ENCODE assay signal across 23 mouse cellular contexts in the genomic region with DNA sequence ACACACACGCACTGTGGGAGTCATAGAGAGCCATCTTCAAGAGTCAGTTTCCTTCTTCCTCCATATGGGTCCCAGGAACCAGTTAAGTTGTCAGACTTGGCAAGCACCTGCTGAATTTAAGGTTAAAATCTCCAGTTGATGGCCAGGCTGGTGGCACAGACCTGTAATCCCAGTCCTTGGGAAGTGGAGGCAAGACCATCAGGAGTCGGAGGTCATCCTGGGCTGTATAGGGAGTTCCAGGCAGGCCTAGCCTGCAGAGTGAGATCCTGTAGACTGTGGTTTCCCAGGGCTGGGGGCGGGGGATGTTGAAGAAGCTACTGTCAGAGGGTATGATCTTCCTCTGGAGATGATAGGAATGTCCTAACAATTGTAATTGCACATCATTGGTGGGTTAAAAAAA. TPM values are rescaled to one million over a fixed set of nuclear protein-coding genes. Genes with fewer than 3 reads are reported as not detected.
A peak's percentile ranks its signal among the peaks of the same experiment; 100 is the strongest.
DNase-seq lines count a peak whose midpoint lies in the region; ATAC-seq and TF ChIP-seq lines count a peak whose summit lies in the region.
"Had no signal": no experiment of that assay in that cellular context is flagged by ENCODE, and none has a peak within 500 bp of the region (broad histone marks: within the 10 kb centered on the region; RNA-seq: fewer than 3 reads in every experiment).

No protein-coding gene starts in this region.

- no peak for TF ChIP-seq CTCF in intestine, postnatal 0 days (IDR thresholded peaks at IDR 0.05; ENCODE audit: low read depth)

- H3K9ac ChIP-seq in intestine, embryonic 14.5 days (ENCODE audit: low read length) = no peak overlapping the region
- H3K9ac ChIP-seq in intestine, postnatal 0 days (ENCODE audit: low read depth, low read length) = no peak overlapping the region
- no peak overlapping the region for H3K9ac ChIP-seq in neural tube, embryonic 15.5 days (replicated peaks)
- no peak overlapping the region for H3K9ac ChIP-seq in limb, embryonic 11.5 days (ENCODE audit: low read length)
- no peak overlapping the region for H3K9ac ChIP-seq in midbrain, embryonic 15.5 days
- H3K9ac ChIP-seq: embryonic facial prominence, embryonic 12.5 days; forebrain, embryonic 12.5 days; forebrain, postnatal 0 days had no signal

- no peaks in the 10 kb centered on the region for H3K36me3 ChIP-seq in intestine, embryonic 14.5 days (ENCODE audit: control insufficient read depth, insufficient read depth, low read length)
- H3K36me3 ChIP-seq in intestine, postnatal 0 days (ENCODE audit: control insufficient read depth, insufficient read depth) = no peaks in the 10 kb centered on the region
- no peaks in the 10 kb centered on the region for H3K36me3 ChIP-seq in neural tube, embryonic 15.5 days
- no peaks in the 10 kb centered on the region for H3K36me3 ChIP-seq in limb, embryonic 11.5 days (ENCODE audit: control insufficient read depth, insufficient read depth, low read length)
- H3K36me3 ChIP-seq in midbrain, embryonic 15.5 days (replicated peaks) = no peaks in the 10 kb centered on the region
- H3K36me3 ChIP-seq: embryonic facial prominence, embryonic 10.5 days; embryonic facial prominence, embryonic 12.5 days; forebrain, embryonic 12.5 days had no signal

- no peak overlapping the region for H3K4me2 ChIP-seq in intestine, embryonic 14.5 days (ENCODE audit: low read length)
- H3K4me2 ChIP-seq in intestine, postnatal 0 days (replicated peaks; ENCODE audit: low read depth) = no peak overlapping the region
- no peak overlapping the region for H3K4me2 ChIP-seq in neural tube, embryonic 15.5 days
- H3K4me2 ChIP-seq in limb, embryonic 11.5 days (ENCODE audit: low read depth, severe bottlenecking) = no peak overlapping the region
- H3K4me2 ChIP-seq in midbrain, embryonic 15.5 days = no peak overlapping the region
- H3K4me2 ChIP-seq: embryonic facial prominence, embryonic 12.5 days; forebrain, embryonic 12.5 days had no signal

- H3K27ac ChIP-seq in intestine, embryonic 14.5 days (ENCODE audit: low read depth) = no peak overlapping the region
- H3K27ac ChIP-seq in intestine, postnatal 0 days (ENCODE audit: low read depth, low read length) = no peak overlapping the region
- no peak overlapping the region for H3K27ac ChIP-seq in neural tube, embryonic 15.5 days (replicated peaks)
- H3K27ac ChIP-seq in limb, embryonic 11.5 days (replicated peaks; ENCODE audit: low read depth, low read length) = no peak overlapping the region
- no peak overlapping the region for H3K27ac ChIP-seq in midbrain, embryonic 15.5 days
- H3K27ac ChIP-seq: embryonic facial prominence, embryonic 10.5 days; embryonic facial prominence, embryonic 12.5 days; forebrain, embryonic 12.5 days had no signal

- ATAC-seq in intestine, embryonic 14.5 days (replicated peaks; ENCODE audit: low FRiP score, low TSS enrichment, low read depth) = no peak
- no peak for ATAC-seq in intestine, postnatal 0 days
- no peak for ATAC-seq in neural tube, embryonic 15.5 days (ENCODE audit: low FRiP score)
- ATAC-seq in limb, embryonic 11.5 days (ENCODE audit: insufficient number of reproducible peaks, low FRiP score, low TSS enrichment, low read depth) = no peak
- ATAC-seq in midbrain, embryonic 15.5 days (replicated peaks) = no peak
- ATAC-seq: forebrain, embryonic 14.5 days; forebrain, postnatal 0 days had no signal

- WGBS in intestine, embryonic 14.5 days = 91% methylated on average over 3 of the region's 3 CpGs
- 93% methylated on average over 3 of the region's 3 CpGs for WGBS in intestine, postnatal 0 days
- WGBS in neural tube, embryonic 15.5 days = 95% methylated on average over 3 of the region's 3 CpGs
- WGBS in limb, embryonic 11.5 days = 91% methylated on average over 3 of the region's 3 CpGs
- WGBS in midbrain, embryonic 15.5 days = 88% methylated on average over 3 of the region's 3 CpGs

- no peaks in the 10 kb centered on the region for H3K4me1 ChIP-seq in intestine, embryonic 14.5 days (replicated peaks; ENCODE audit: control insufficient read depth, insufficient read depth, low read length)
- no peaks in the 10 kb centered on the region for H3K4me1 ChIP-seq in intestine, postnatal 0 days (replicated peaks; ENCODE audit: control insufficient read depth, insufficient read depth, low read length)
- H3K4me1 ChIP-seq in neural tube, embryonic 15.5 days = no peaks in the 10 kb centered on the region
- no peaks in the 10 kb centered on the region for H3K4me1 ChIP-seq in limb, embryonic 11.5 days (ENCODE audit: control insufficient read depth, insufficient read depth, low read length)
- H3K4me1 ChIP-seq in midbrain, embryonic 15.5 days = no peaks in the 10 kb centered on the region
- H3K4me1 ChIP-seq: embryonic facial prominence, embryonic 10.5 days; embryonic facial prominence, embryonic 12.5 days; forebrain, embryonic 12.5 days had no signal

- H3K9me3 ChIP-seq in intestine, embryonic 14.5 days (ENCODE audit: control insufficient read depth, low read length) = no peaks in the 10 kb centered on the region
- H3K9me3 ChIP-seq in intestine, postnatal 0 days (ENCODE audit: control insufficient read depth) = no peaks in the 10 kb centered on the region
- no peaks in the 10 kb centered on the region for H3K9me3 ChIP-seq in neural tube, embryonic 15.5 days (replicated peaks)
- no peaks in the 10 kb centered on the region for H3K9me3 ChIP-seq in limb, embryonic 11.5 days (ENCODE audit: control insufficient read depth, low read length)
- no peaks in the 10 kb centered on the region for H3K9me3 ChIP-seq in midbrain, embryonic 15.5 days
- H3K9me3 ChIP-seq: embryonic facial prominence, embryonic 10.5 days; embryonic facial prominence, embryonic 12.5 days; forebrain, embryonic 12.5 days had no signal

- H3K4me3 ChIP-seq in intestine, embryonic 14.5 days (ENCODE audit: low read depth, low read length) = no peak overlapping the region
- no peak overlapping the region for H3K4me3 ChIP-seq in intestine, postnatal 0 days (ENCODE audit: low read depth, low read length)
- no peak overlapping the region for H3K4me3 ChIP-seq in neural tube, embryonic 15.5 days (replicated peaks)
- no peak overlapping the region for H3K4me3 ChIP-seq in limb, embryonic 11.5 days (ENCODE audit: low read depth, low read length)
- no peak overlapping the region for H3K4me3 ChIP-seq in midbrain, embryonic 15.5 days
- H3K4me3 ChIP-seq: embryonic facial prominence, embryonic 10.5 days; embryonic facial prominence, embryonic 12.5 days; forebrain, embryonic 12.5 days had no signal

- H3K27me3 ChIP-seq in intestine, embryonic 14.5 days (replicated peaks; ENCODE audit: control insufficient read depth, insufficient read depth, low read length) = no peaks in the 10 kb centered on the region
- H3K27me3 ChIP-seq in intestine, postnatal 0 days (replicated peaks; ENCODE audit: control insufficient read depth, insufficient read depth, low read length) = no peaks in the 10 kb centered on the region
- no peaks in the 10 kb centered on the region for H3K27me3 ChIP-seq in neural tube, embryonic 15.5 days (replicated peaks)
- H3K27me3 ChIP-seq in limb, embryonic 11.5 days (ENCODE audit: control insufficient read depth, insufficient read depth, low read length) = no peaks in the 10 kb centered on the region
- no peaks in the 10 kb centered on the region for H3K27me3 ChIP-seq in midbrain, embryonic 15.5 days (replicated peaks)
- H3K27me3 ChIP-seq: embryonic facial prominence, embryonic 12.5 days had no signal

- peak; percentile 74 for DNase-seq in heart, adult 11 months
- DNase-seq in heart, postnatal 4 days = no peak
- DNase-seq in intestine, embryonic 14.5 days (ENCODE audit: low spot score) = peak; percentile 18
- DNase-seq in neural tube, embryonic 10.5 days (ENCODE audit: extremely low spot score, low spot score) = peak; percentile 4
- peak; percentile 8 for DNase-seq in limb, embryonic 11.5 days (ENCODE audit: low spot score)
- DNase-seq: adrenal gland, adult 2 months; adrenal gland, postnatal 10 days; adrenal gland, postnatal 25 days; cerebellum, adult 11-12 months; cerebellum, adult 2 months; cerebellum, adult 9-10 months; cerebellum, postnatal 10 days; forebrain, postnatal 0 days had no signal

RNA-seq across cellular contexts. Expression of gene Ccin, which starts 5.7 kb away (rescaled TPM):
- total RNA-seq in heart, postnatal 4 days (2021) = under 1 TPM; 0.26 to 0.47 TPM
- polyA plus RNA-seq in intestine, embryonic 14.5 days (2014; fragmentation: Nextera tagmentation; extraction: Ambion mirVana) = 0.15 TPM in 1 of 2 replicates, not detected in the other
- not detected in 2 replicates for polyA plus RNA-seq in intestine, postnatal 0 days (2015; fragmentation: Nextera tagmentation; extraction: Ambion mirVana)
- not detected in 2 replicates for polyA plus RNA-seq in neural tube, embryonic 15.5 days (2015; fragmentation: Nextera tagmentation; extraction: Ambion mirVana)
- polyA plus RNA-seq in limb, embryonic 11.5 days (2014; fragmentation: Nextera tagmentation; extraction: Ambion mirVana) = not detected in 2 replicates
- polyA plus RNA-seq in midbrain, embryonic 15.5 days (2015; fragmentation: Nextera tagmentation; extraction: Ambion mirVana) = not detected in 2 replicates
- total RNA-seq: adrenal gland, adult 2 months; adrenal gland, postnatal 10 days; adrenal gland, postnatal 25 days; MEL had no signal
- polyA plus RNA-seq: adrenal gland, adult 2 months; cerebellum, adult 2 months; cortical plate, adult 2 months; embryonic facial prominence, embryonic 10.5 days; embryonic facial prominence, embryonic 12.5 days; embryonic facial prominence, embryonic 14.5 days; forebrain, embryonic 14.5 days; forebrain, postnatal 0 days had no signal

RNA-seq across cellular contexts. Expression of gene Clta, which starts 15.3 kb away (rescaled TPM):
- 100 to 1,000 TPM; 108 TPM for total RNA-seq in heart, postnatal 4 days (2021)
- polyA plus RNA-seq in intestine, embryonic 14.5 days (2014; fragmentation: Nextera tagmentation; extraction: Ambion mirVana) = 233 and 240 TPM in 2 replicates
- 343 and 352 TPM in 2 replicates for polyA plus RNA-seq in intestine, postnatal 0 days (2015; fragmentation: Nextera tagmentation; extraction: Ambion mirVana)
- 342 and 381 TPM in 2 replicates for polyA plus RNA-seq in neural tube, embryonic 15.5 days (2015; fragmentation: Nextera tagmentation; extraction: Ambion mirVana)
- 251 and 264 TPM in 2 replicates for polyA plus RNA-seq in limb, embryonic 11.5 days (2014; fragmentation: Nextera tagmentation; extraction: Ambion mirVana)
- polyA plus RNA-seq in midbrain, embryonic 15.5 days (2015; fragmentation: Nextera tagmentation; extraction: Ambion mirVana) = 331 and 334 TPM in 2 replicates

RNA-seq across cellular contexts. Expression of gene Glipr2, which starts 31.8 kb away (rescaled TPM):
- 10 to 100 TPM; 31.0 to 32.9 TPM for total RNA-seq in heart, postnatal 4 days (2021)
- polyA plus RNA-seq in intestine, embryonic 14.5 days (2014; fragmentation: Nextera tagmentation; extraction: Ambion mirVana) = 102 and 126 TPM in 2 replicates
- polyA plus RNA-seq in intestine, postnatal 0 days (2015; fragmentation: Nextera tagmentation; extraction: Ambion mirVana) = 25.2 and 26.8 TPM in 2 replicates
- 42.3 and 51.4 TPM in 2 replicates for polyA plus RNA-seq in neural tube, embryonic 15.5 days (2015; fragmentation: Nextera tagmentation; extraction: Ambion mirVana)
- polyA plus RNA-seq in limb, embryonic 11.5 days (2014; fragmentation: Nextera tagmentation; extraction: Ambion mirVana) = 70.4 and 75.2 TPM in 2 replicates
- 28.6 and 29.2 TPM in 2 replicates for polyA plus RNA-seq in midbrain, embryonic 15.5 days (2015; fragmentation: Nextera tagmentation; extraction: Ambion mirVana)
